ENCODE assay signal across 13 mouse cellular contexts in the genomic region with DNA sequence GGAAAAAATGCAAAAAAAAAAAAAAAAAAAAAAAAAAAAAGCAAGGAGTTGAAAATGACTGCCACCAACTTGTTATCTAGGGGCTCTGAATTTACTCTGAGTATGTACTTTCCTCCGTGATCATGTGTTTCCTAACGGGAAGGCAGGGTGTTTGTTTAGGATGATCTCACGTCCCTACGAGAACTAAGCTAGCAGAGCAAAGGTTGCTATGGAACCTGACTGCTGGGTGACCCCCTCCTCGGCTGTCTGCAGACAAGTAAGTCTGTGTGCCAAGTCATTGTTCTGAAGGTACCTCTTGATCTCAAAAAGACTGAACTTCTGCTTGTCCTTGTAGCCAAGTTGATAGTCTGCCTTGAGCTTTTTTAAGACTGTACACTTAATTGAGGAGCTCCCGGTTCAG.
A peak's percentile ranks its signal among the peaks of the same experiment; 100 is the strongest.
DNase-seq lines count a peak whose midpoint lies in the region; ATAC-seq and TF ChIP-seq lines count a peak whose summit lies in the region.
"Had no signal": no experiment of that assay in that cellular context is flagged by ENCODE, and none has a peak within 500 bp of the region (broad histone marks: within the 10 kb centered on the region; RNA-seq: fewer than 3 reads in every experiment).

No protein-coding gene starts in this region.

- H3K9me3 ChIP-seq in midbrain, embryonic 11.5 days (ENCODE audit: control insufficient read depth, low read length) = no peaks in the 10 kb centered on the region
- no peaks in the 10 kb centered on the region for H3K9me3 ChIP-seq in midbrain, postnatal 0 days (ENCODE audit: low read length)
- H3K9me3 ChIP-seq in limb, embryonic 10.5 days (replicated peaks) = no peaks in the 10 kb centered on the region
- H3K9me3 ChIP-seq: G1E had no signal

- peak; percentile 13 for DNase-seq in adrenal gland, adult 2 months
- no peak for DNase-seq in adrenal gland, adult 18-20 months (ENCODE audit: low spot score in 2 of 2)
- peak; percentile 59 for DNase-seq in midbrain, embryonic 11.5 days (ENCODE audit: low spot score, missing footprints)
- DNase-seq in midbrain, postnatal 0 days (ENCODE audit: low spot score) = no peak
- DNase-seq in kidney, postnatal 14 days = peak; percentile 41
- no peak for DNase-seq in cerebellum, postnatal 10 days
- no peak for DNase-seq in left cerebral cortex, adult 11 months (ENCODE audit: low spot score)
- no peak for DNase-seq in limb, embryonic 10.5 days (ENCODE audit: low spot score)
- DNase-seq: cerebellum, postnatal 36 days; gastrocnemius, postnatal 10 days; thymus, postnatal 4 days had no signal

- H3K27ac ChIP-seq in midbrain, embryonic 11.5 days (ENCODE audit: low read depth, low read length) = no peak overlapping the region
- H3K27ac ChIP-seq in midbrain, postnatal 0 days (ENCODE audit: low read depth, low read length) = no peak overlapping the region
- H3K27ac ChIP-seq in limb, embryonic 10.5 days = no peak overlapping the region

- no peak overlapping the region for H3K9ac ChIP-seq in midbrain, embryonic 11.5 days (ENCODE audit: low read length)
- no peak overlapping the region for H3K9ac ChIP-seq in midbrain, postnatal 0 days (replicated peaks; ENCODE audit: low read length, poor library complexity, severe bottlenecking)

- no peaks in the 10 kb centered on the region for H3K27me3 ChIP-seq in midbrain, embryonic 11.5 days (ENCODE audit: control insufficient read depth, insufficient read depth, low read length)
- no peaks in the 10 kb centered on the region for H3K27me3 ChIP-seq in midbrain, postnatal 0 days (ENCODE audit: insufficient read depth, low read length)
- H3K27me3 ChIP-seq in limb, embryonic 10.5 days (ENCODE audit: low read depth, poor library complexity, severe bottlenecking) = no peaks in the 10 kb centered on the region

- H3K4me3 ChIP-seq in midbrain, embryonic 11.5 days (ENCODE audit: low read depth, low read length) = no peak overlapping the region
- no peak overlapping the region for H3K4me3 ChIP-seq in midbrain, postnatal 0 days (ENCODE audit: low read depth, low read length)
- no peak overlapping the region for H3K4me3 ChIP-seq in limb, embryonic 10.5 days
- H3K4me3 ChIP-seq: myocyte had no signal

- ATAC-seq in midbrain, embryonic 11.5 days (ENCODE audit: low FRiP score) = no peak
- no peak for ATAC-seq in midbrain, postnatal 0 days (ENCODE audit: low FRiP score)

- no peak overlapping the region for H3K4me2 ChIP-seq in midbrain, embryonic 11.5 days
- H3K4me2 ChIP-seq in midbrain, postnatal 0 days (ENCODE audit: low read depth, low read length, poor library complexity, severe bottlenecking) = no peak overlapping the region

- no peaks in the 10 kb centered on the region for H3K4me1 ChIP-seq in midbrain, embryonic 11.5 days (ENCODE audit: control insufficient read depth, insufficient read depth, low read length)
- no peaks in the 10 kb centered on the region for H3K4me1 ChIP-seq in midbrain, postnatal 0 days (ENCODE audit: insufficient read depth, low read length)
- no peaks in the 10 kb centered on the region for H3K4me1 ChIP-seq in limb, embryonic 10.5 days

- TF ChIP-seq CTCF in midbrain, postnatal 0 days (IDR thresholded peaks at IDR 0.05) = no peak

- 74% methylated on average over 6 of the region's 6 CpGs for WGBS in midbrain, embryonic 11.5 days
- WGBS in midbrain, postnatal 0 days = 79% methylated on average over 6 of the region's 6 CpGs
- 88% methylated on average over 6 of the region's 6 CpGs for WGBS in limb, embryonic 10.5 days

- no peaks in the 10 kb centered on the region for H3K36me3 ChIP-seq in midbrain, embryonic 11.5 days (ENCODE audit: control insufficient read depth, insufficient read depth, low read length)
- H3K36me3 ChIP-seq in midbrain, postnatal 0 days (ENCODE audit: insufficient read depth, low read length) = no peaks in the 10 kb centered on the region
- H3K36me3 ChIP-seq in limb, embryonic 10.5 days = no peaks in the 10 kb centered on the region
- H3K36me3 ChIP-seq: G1E had no signal

Comparison
In these comparisons a context has a peak if more than half of its experiments do, and no peak if none do; other contexts are left out.
1. DNase-seq: peak in adrenal gland, adult 2 months (single experiment), midbrain, embryonic 11.5 days (single experiment) and kidney, postnatal 14 days (single experiment); none in adrenal gland, adult 18-20 months (0 of 2), midbrain, postnatal 0 days (single experiment), cerebellum, postnatal 10 days (0 of 2), left cerebral cortex, adult 11 months (single experiment) and limb, embryonic 10.5 days (single experiment).